Mouse (Mus musculus) neural tube, embryonic 15.5 days (tissue): ENCODE data around the gene Flrt1. TPM values are rescaled to one million over a fixed set of nuclear protein-coding genes. Genes with fewer than 3 reads are reported as not detected.
"Not testable (repeated sequence)": the region's sequence is repeated elsewhere in the genome, so short reads cannot be mapped to it uniquely, and the experiment has no call there.

ENCODE experiments used
- ATAC-seq: fragments of 200-750 bp; cut with Nextera tagmentation; 2 replicates; pipeline ENCODE4 v1.8.0; 2017; ENCODE audit warnings: mild to moderate bottlenecking, moderate TSS enrichment, moderate library complexity; ENCODE audit not compliant: low FRiP score
- H3K27ac ChIP-seq: fragments of 300-500 bp; sonication (generic); replicated peaks from 2 replicates; pipeline ENCODE4 v1.5.1; 2015; ENCODE audit warnings: mild to moderate bottlenecking, inconsistent platforms
- H3K27me3 ChIP-seq: fragments of 300-500 bp; sonication (generic); replicated peaks from 2 replicates; pipeline ENCODE4 v1.6.1; 2015; ENCODE audit warnings: inconsistent platforms
- H3K36me3 ChIP-seq: fragments of 300-500 bp; sonication (generic); 2 replicates; pipeline ENCODE4 v1.6.1; 2015; ENCODE audit warnings: inconsistent platforms
- H3K4me1 ChIP-seq: fragments of 300-500 bp; sonication (generic); 2 replicates; pipeline ENCODE4 v1.6.1; 2015; ENCODE audit warnings: inconsistent platforms
- H3K4me2 ChIP-seq: fragments of 300-500 bp; sonication (generic); 2 replicates; pipeline ENCODE4 v1.6.1; 2015; ENCODE audit warnings: inconsistent platforms, mild to moderate bottlenecking, moderate library complexity
- H3K4me3 ChIP-seq: fragments of 300-500 bp; sonication (generic); replicated peaks from 2 replicates; pipeline ENCODE4 v1.5.1; 2015; ENCODE audit warnings: mild to moderate bottlenecking, inconsistent platforms
- H3K9ac ChIP-seq: fragments of 300-500 bp; sonication (generic); replicated peaks from 2 replicates; pipeline ENCODE4 v1.6.1; 2015; ENCODE audit warnings: mild to moderate bottlenecking, inconsistent platforms
- H3K9me3 ChIP-seq: fragments of 300-500 bp; sonication (generic); replicated peaks from 2 replicates; pipeline ENCODE4 v1.6.1; 2016; ENCODE audit warnings: inconsistent platforms
- WGBS: fragments of 180-500 bp; shearing (Covaris S2); methylation state at CpG from one replicate; pipeline ENCODE4 v1.1.7; 2015; ENCODE audit warnings: mixed read lengths; 5-methylcytosine and 5-hydroxymethylcytosine counted together
- polyA plus RNA-seq: library from polyadenylated mRNA; unstranded; fragments of >200 nt; fragmentation: Nextera tagmentation; extraction: Ambion mirVana; gene quantifications from 2 replicates; pipeline ENCODE4 v1.2.1, GENCODE M21; 2015

Gene Flrt1
- polyA plus RNA-seq, 1 experiment from 2014 or later = 10.9 TPM

DNA sequence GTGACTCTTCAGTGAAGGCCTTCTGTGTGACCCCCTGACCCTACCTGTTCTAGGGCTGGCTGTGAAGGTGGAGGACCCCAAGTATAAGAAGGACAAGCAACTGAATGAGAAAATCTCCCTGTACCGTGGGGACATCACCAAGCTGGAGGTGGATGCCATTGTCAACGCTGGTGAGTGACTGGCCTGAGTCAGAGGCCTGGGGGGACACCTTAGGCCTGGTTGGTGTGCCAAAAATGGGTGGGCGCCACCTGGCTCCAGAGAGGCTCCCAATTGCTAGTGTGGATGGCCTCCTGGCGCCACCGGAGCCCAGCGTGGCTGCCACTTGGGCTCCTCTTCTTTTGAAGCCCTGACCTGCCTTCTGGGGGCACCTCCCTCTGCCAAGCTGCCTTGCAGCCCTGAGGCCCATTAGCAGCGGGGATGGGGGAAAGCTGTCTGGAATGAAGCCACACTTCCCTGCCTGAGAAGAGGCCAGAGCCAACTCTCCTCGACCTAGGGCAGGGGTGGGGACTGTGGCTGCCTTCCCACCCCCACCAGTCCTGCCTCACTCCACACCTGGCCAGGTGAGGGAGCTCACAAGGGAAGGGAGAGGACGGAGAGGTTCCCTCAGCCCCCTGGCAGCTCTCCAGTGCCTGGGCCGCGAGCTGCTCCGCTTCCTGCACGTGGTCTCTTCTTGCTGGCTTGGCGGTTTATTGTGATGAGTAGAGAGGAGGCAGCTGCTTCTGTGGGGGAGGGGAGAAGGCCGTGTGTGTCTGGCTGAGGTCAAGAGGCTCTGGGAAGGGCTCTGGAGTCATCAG lies 39.3 kb downstream of the Flrt1 start:
- no peak overlapping the region for H3K4me2 ChIP-seq
- 25% methylated on average over 15 of the region's 15 CpGs for WGBS
- 0 out of 2 replicates have a peak overlapping the region, but pooled peaks have one; percentile 4 for H3K9ac ChIP-seq
- H3K36me3 ChIP-seq = no peaks in the 10 kb centered on the region
- no peak overlapping the region for H3K4me3 ChIP-seq
- H3K27ac ChIP-seq = no peak overlapping the region
- no peak for ATAC-seq
- H3K9me3 ChIP-seq = no peaks in the 10 kb centered on the region
- H3K4me1 ChIP-seq = peaks cover 62% of the 10 kb centered on the region
- H3K27me3 ChIP-seq = peaks cover 13% of the 10 kb centered on the region; the same call in 1 of the 2 replicates

DNA sequence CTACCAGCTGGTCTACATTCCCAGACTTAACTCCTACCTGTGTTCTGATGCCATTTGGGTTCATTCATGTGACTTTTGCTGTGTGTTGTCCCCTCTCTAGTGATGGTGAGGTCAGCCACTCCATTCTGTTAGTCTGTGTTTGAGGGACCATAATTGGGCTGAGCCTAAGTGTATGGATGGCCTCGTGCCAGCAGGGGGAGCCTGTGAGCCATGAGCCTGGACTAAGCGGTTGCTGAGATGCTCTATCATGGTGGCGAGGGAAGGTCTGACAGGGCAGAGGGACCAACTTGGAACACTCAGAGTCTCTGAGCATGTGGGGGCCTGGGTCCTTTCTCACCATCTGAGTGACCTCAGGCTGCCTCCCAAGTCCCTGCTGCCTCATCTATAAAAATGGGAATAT lies 41.0 kb downstream of the Flrt1 start:
- no peak overlapping the region for H3K27ac ChIP-seq
- 4% methylated on average over 3 of the region's 3 CpGs for WGBS
- no peak overlapping the region for H3K4me2 ChIP-seq
- H3K4me3 ChIP-seq = no peak overlapping the region
- ATAC-seq = peak; percentile 64; the same call in 1 of the 2 replicates
- no peak overlapping the region for H3K9ac ChIP-seq
- no peaks in the 10 kb centered on the region for H3K9me3 ChIP-seq
- H3K27me3 ChIP-seq = peaks cover 17% of the 10 kb centered on the region
- no peaks in the 10 kb centered on the region for H3K36me3 ChIP-seq
- H3K4me1 ChIP-seq = peaks cover 49% of the 10 kb centered on the region

DNA sequence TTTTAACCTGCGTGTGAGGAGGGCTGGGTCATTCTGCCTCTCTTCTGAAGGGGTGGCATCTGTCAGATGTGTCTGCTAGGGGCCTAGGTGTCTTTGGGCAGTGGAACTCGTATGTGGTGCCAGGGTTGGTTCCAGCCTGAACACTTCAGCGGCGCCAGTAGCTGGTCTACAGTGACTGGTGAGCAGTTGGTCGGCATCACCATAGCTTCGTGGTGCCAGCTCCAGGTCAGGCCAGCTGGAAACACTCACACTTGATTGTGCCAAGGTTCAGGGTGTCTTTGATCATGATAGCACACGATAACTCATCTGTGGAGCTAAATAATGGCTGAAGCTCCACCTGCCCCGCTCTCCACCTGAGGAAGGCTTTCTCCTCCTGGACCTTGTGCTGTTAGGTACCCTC lies 42.6 kb downstream of the Flrt1 start:
- 90% methylated on average over 8 of the region's 8 CpGs for WGBS

DNA sequence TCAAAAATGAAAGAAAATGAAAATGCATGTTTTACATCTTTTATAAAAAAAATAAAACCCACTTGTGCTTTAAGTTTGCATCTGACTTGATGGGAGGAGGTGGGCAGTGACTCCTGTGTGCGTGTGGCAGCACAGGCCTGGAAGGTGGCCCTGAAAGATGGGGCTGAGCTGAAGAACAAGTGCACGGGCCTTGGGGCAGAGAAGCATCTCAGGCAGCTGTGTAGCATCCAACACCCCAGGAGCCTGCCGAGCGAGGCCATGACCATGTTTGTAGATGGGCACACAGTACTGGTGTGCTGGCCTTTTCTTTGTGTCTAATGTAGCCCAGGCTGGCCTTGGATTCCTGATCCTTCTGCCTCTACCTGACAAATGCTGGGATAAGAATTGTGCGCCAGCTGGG lies 43.4 kb downstream of the Flrt1 start:
- no peak for ATAC-seq
- Histone ChIP-seq H3K36me3 (no peaks in the 10 kb centered on the region), H3K9me3 (no peaks in the 10 kb centered on the region), H3K27me3 (peaks cover 39% of the 10 kb centered on the region), H3K9ac (no peak overlapping the region), H3K27ac (no peak overlapping the region), H3K4me1 (peaks cover 37% of the 10 kb centered on the region), H3K4me3 (no peak overlapping the region), H3K4me2 (no peak overlapping the region)
- WGBS = 86% methylated on average over 5 of the region's 5 CpGs

More for the DNA sequence above, 42.6 kb downstream of the Flrt1 start:
- no peak for ATAC-seq
- H3K4me1 ChIP-seq = peaks cover 37% of the 10 kb centered on the region
- H3K4me2 ChIP-seq = no peak overlapping the region
- H3K9ac ChIP-seq = no peak overlapping the region
- no peaks in the 10 kb centered on the region for H3K9me3 ChIP-seq
- no peak overlapping the region for H3K27ac ChIP-seq
- H3K36me3 ChIP-seq = no peaks in the 10 kb centered on the region
- H3K27me3 ChIP-seq = peaks cover 31% of the 10 kb centered on the region
- no peak overlapping the region for H3K4me3 ChIP-seq

DNA sequence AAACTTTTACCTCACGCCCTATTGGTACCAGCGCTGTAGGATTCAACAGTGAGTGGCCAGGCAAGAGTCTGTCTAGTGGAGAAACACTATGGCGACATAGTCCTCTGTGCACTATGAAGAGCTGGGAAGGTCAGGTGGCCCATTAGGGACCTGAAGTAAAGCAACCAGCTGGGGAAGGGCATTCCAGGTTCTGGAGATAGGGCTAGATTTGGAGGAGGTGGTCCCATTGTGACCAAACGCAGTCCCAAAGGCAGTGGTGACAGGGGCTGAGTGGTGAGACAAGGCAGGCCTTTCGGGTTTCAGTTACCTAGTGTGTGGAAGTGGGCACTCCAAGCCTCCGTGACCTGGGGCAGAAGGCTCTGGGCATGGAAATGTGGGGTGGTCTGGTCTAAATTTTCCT lies 47.0 kb downstream of the Flrt1 start:
- H3K9me3 ChIP-seq = no peaks in the 10 kb centered on the region
- peaks cover 22% of the 10 kb centered on the region for H3K4me1 ChIP-seq
- WGBS = 63% methylated on average over 6 of the region's 6 CpGs
- H3K27me3 ChIP-seq = peaks cover 47% of the 10 kb centered on the region
- no peak overlapping the region for H3K4me3 ChIP-seq
- H3K36me3 ChIP-seq = no peaks in the 10 kb centered on the region
- H3K4me2 ChIP-seq = peak overlapping the region; percentile 98; the same call in 1 of the 2 replicates
- no peak for ATAC-seq
- no peak overlapping the region for H3K9ac ChIP-seq
- H3K27ac ChIP-seq = no peak overlapping the region

DNA sequence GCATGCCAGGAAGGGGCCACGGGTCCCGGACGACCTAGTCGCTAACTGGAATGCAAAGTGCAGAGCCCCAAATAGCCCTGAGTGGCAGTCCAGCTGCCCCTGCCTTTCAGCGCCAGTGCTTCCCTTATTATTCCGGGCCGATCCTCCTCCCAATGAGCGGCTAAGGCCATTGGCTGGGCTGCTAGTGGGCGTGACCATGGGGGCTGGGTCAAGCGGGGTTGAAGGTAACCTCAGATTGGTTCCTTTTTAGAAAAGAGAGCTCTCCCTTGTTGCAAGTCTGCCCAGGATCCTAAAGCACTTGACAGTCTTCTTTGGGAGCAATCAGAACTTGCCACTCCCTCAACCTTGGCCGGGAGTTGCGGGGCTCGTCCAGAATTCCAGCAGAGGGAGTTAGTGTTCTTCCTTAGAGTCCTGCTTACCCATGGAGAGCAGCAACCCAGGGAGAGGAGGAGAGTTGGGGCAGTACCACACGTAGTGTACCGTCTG lies 47.8 kb downstream of the Flrt1 start:
- H3K4me1 ChIP-seq = peaks cover 22% of the 10 kb centered on the region
- peak overlapping the region; percentile 65 for H3K4me3 ChIP-seq
- H3K9me3 ChIP-seq = no peaks in the 10 kb centered on the region
- under 1% methylated on average over 15 of the region's 15 CpGs for WGBS
- no peak overlapping the region for H3K9ac ChIP-seq
- H3K27ac ChIP-seq = no peak overlapping the region
- H3K4me2 ChIP-seq = peak overlapping the region; percentile 98
- peak; percentile 69 for ATAC-seq
- no peaks in the 10 kb centered on the region for H3K36me3 ChIP-seq
- peaks cover 41% of the 10 kb centered on the region for H3K27me3 ChIP-seq

DNA sequence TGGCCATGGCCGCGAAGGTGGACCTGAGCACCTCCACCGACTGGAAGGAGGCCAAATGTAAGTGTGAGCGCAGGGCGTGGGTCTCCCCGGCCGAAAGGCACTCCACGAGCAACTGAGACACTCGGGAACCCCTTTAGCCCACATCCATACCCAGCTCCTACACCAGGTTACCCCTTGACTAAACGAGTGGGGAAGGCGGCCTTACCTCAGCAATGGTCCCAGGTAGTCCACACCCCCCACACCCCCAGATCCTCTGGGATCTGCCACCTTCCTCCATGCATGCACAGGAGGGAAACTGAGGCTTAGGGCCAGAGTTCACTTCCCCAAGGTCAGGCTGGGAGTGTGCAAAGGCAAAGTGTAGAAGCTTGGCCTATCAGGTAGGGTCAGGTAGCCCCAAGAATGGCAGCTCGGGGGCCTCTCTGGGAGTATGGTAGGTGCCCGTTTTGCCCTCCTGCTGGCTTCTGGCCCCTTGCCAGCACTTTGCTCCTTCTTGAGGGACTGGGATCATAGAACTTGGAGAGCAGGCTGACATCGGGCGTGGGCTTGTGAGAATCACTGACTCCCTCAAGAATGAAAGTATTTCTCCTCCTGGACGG lies 48.3 kb downstream of the Flrt1 start:
- peak; percentile 40 for ATAC-seq
- peaks cover 41% of the 10 kb centered on the region for H3K27me3 ChIP-seq

DNA sequence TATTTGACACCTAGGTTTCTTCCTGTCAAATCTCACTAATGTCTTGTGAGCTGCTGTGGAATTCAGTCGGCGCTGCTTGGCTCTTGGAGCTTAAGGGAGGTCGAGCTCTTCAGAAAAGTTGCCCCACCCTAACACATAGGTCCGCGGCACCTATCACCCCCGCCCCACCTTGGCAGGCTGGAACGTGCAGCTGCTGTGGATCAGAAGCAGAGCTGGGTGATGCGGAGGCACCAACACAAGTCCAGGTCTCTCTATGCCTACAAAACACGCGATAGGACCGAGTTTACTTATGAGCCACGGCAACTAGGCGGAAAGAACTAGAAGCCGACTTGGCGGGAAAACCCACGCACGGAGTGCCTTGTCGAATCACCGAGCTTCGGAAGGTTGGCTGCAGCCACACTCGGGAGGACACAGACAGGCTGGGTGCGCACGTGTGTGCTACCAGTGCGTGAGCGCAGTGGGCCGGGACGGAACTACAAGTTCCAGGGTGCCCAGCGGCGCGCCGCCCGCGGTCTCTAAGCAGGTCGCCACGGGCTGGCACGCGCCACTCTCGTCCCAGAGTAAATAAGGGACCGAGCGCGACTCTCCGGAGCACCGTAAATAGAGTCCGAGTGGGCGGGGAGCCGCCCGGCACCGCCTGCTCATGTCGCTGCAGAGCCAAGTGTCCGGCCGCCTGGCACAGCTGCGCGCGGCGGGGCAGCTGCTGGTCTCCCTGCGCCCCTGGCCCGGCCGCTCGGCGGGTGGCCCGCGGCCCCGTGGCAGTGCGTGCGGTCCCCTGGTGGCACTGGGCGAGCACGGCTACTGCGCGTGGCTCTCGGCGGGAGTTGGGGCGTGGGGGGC lies 49.1 kb downstream of the Flrt1 start, which contains the start of gene Macrod1:
TSS of gene Macrod1 (plus strand) at position 563 of the 840 bp plus-strand sequence.
- Histone ChIP-seq H3K4me1 (peaks cover 22% of the 10 kb centered on the region), H3K27me3 (peaks cover 41% of the 10 kb centered on the region), H3K4me3 (peak within 1 kb of the TSS; percentile 65), H3K36me3 (no peaks in the 10 kb centered on the region), H3K9ac (peak within 1 kb of the TSS; percentile 63), H3K9me3 (no peaks in the 10 kb centered on the region), H3K27ac (no peak within 1 kb of the TSS), H3K4me2 (peak within 1 kb of the TSS; percentile 98)
- under 1% methylated on average over 70 of the region's 72 CpGs for WGBS
- peak; percentile 84 for ATAC-seq

More for the DNA sequence above, 48.3 kb downstream of the Flrt1 start:
- Histone ChIP-seq H3K4me3 (peak overlapping the region; percentile 65), H3K9ac (peak overlapping the region; percentile 63), H3K4me1 (peaks cover 22% of the 10 kb centered on the region), H3K27ac (no peak overlapping the region), H3K9me3 (no peaks in the 10 kb centered on the region), H3K4me2 (peak overlapping the region; percentile 98), H3K36me3 (no peaks in the 10 kb centered on the region)
- WGBS = 3% methylated on average over 16 of the region's 16 CpGs

DNA sequence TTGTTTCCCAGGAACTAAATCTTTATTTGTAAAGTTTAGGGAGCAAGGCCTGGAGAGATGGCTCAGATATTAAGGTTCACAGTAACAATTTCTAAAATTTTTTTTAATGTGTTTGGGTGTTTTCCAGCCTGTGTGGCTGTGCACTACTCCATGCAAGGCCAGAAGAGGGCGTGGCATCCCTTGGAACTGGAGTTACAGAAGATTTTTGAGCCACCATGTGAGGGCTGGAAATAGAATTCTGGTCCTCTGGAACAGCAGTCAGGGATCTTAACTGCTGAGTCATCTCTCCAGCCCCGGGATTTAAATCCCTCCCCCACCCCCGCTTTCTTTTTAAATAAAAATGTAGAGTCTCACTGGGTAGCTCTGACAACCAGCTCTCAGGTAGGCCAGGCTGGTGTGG lies 50.4 kb downstream of the Flrt1 start:
- H3K9ac ChIP-seq = no peak overlapping the region
- no peaks in the 10 kb centered on the region for H3K9me3 ChIP-seq
- no peak overlapping the region for H3K4me2 ChIP-seq
- H3K27ac ChIP-seq = no peak overlapping the region
- H3K36me3 ChIP-seq = no peaks in the 10 kb centered on the region
- peaks cover 22% of the 10 kb centered on the region for H3K4me1 ChIP-seq
- H3K4me3 ChIP-seq = no peak overlapping the region
- WGBS = 54% methylated on average over 3 of the region's 3 CpGs
- no peak for ATAC-seq
- H3K27me3 ChIP-seq = peaks cover 37% of the 10 kb centered on the region

DNA sequence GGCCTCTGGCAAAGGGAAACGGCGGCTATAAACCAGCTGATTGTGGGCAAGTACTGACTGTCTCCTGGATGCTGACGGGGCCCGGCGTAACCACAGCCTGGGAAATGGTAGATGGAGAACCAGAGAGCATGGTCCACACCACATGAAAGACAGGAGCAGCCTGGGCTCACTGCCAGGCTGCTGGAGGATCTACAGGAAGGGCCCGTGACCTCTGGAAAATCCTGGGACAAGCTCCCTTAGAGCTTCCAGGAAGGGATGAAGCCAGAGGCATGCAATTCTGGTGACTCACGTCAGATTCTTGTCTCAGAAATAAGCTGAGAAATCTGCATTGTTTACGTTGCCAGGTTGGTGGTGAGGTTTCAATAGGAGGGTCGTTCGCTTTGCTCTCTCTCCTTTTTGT lies 50.8 kb downstream of the Flrt1 start:
- no peak for ATAC-seq
- no peaks in the 10 kb centered on the region for H3K9me3 ChIP-seq
- H3K4me2 ChIP-seq = no peak overlapping the region
- peaks cover 22% of the 10 kb centered on the region for H3K4me1 ChIP-seq
- H3K9ac ChIP-seq = no peak overlapping the region
- H3K27me3 ChIP-seq = peaks cover 34% of the 10 kb centered on the region
- H3K27ac ChIP-seq = no peak overlapping the region
- whole genome bisulfite sequencing = 54% methylated on average over 10 of the region's 10 CpGs
- no peak overlapping the region for H3K4me3 ChIP-seq
- H3K36me3 ChIP-seq = no peaks in the 10 kb centered on the region

DNA sequence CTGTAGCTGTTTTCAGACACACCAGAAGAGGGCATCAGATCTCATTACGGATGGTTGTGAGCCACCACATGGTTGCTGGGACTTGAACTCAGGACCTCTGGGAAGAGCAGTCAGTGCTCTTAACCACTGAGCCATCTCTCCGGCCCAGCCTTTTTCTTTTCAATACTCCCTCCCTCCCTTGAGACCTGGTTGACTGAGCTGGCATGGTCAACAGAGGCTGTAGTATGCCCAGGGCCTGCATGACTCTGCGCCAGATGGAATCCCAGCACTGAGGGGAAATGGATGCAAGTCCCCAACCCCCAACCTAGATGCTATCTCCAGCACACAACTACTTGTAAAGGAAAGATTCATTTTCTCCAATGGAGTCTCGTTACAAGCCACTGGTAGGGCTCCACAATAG lies 52.1 kb downstream of the Flrt1 start:
- WGBS = 71% methylated on average over 4 of the region's 4 CpGs
- H3K27me3 ChIP-seq = peaks cover 21% of the 10 kb centered on the region
- ATAC-seq = not testable (repeated sequence)

More for the DNA sequence above, 52.1 kb downstream of the Flrt1 start:
- not testable (repeated sequence) for H3K27ac ChIP-seq, H3K9me3 ChIP-seq, H3K36me3 ChIP-seq, H3K4me3 ChIP-seq, H3K9ac ChIP-seq, H3K4me2 ChIP-seq
- H3K4me1 ChIP-seq = peaks cover 22% of the 10 kb centered on the region
